ENCODE assay signal across 13 mouse cellular contexts in genomic region chr10:69548771-69549170, GRCm38 (mm10).
"Had no signal": no experiment of that assay in that cellular context is flagged by ENCODE, and none has a peak within 500 bp of the region (broad histone marks: within the 10 kb centered on the region; RNA-seq: fewer than 3 reads in every experiment).

No protein-coding gene starts in this region.

- H3K9ac ChIP-seq: hindbrain, embryonic 13.5 days; limb, embryonic 15.5 days; liver, embryonic 14.5 days; midbrain, embryonic 13.5 days; neural tube, embryonic 15.5 days had no signal

- H3K4me2 ChIP-seq: hindbrain, embryonic 13.5 days; limb, embryonic 15.5 days; midbrain, embryonic 13.5 days; neural tube, embryonic 15.5 days had no signal

- ATAC-seq: hindbrain, postnatal 0 days; midbrain, embryonic 13.5 days had no signal

- H3K36me3 ChIP-seq: hindbrain, embryonic 13.5 days; limb, embryonic 15.5 days; neural tube, embryonic 15.5 days had no signal

- DNase-seq: left cerebral cortex, postnatal 4 days; lung, postnatal 36 days; right cerebral cortex, adult 18-20 months; right cerebral cortex, postnatal 25 days; thymus, postnatal 4 days had no signal

- H3K4me1 ChIP-seq: limb, embryonic 15.5 days had no signal

- H3K4me3 ChIP-seq: hindbrain, embryonic 13.5 days; limb, embryonic 15.5 days; midbrain, embryonic 13.5 days; myocyte; neural tube, embryonic 15.5 days had no signal

- H3K27ac ChIP-seq: hindbrain, embryonic 13.5 days; hindbrain, postnatal 0 days; limb, embryonic 15.5 days; liver, embryonic 14.5 days; midbrain, embryonic 13.5 days; neural tube, embryonic 15.5 days; stomach, postnatal 0 days had no signal

- H3K27me3 ChIP-seq: hindbrain, embryonic 13.5 days; limb, embryonic 15.5 days; midbrain, embryonic 13.5 days; neural tube, embryonic 15.5 days had no signal

- H3K9me3 ChIP-seq: hindbrain, embryonic 13.5 days; limb, embryonic 15.5 days; midbrain, embryonic 13.5 days; neural tube, embryonic 15.5 days had no signal
